Mouse (Mus musculus) lung, postnatal 10 days (tissue): ENCODE measurements around the gene Ccdc57.
"Not testable (repeated sequence)": the region's sequence is repeated elsewhere in the genome, so short reads cannot be mapped to it uniquely, and the experiment has no call there.

Experiments used
- DNase-seq: peaks from one replicate; pipeline ENCODE4 v3.0.0; 2021

Gene Ccdc57

GRCm38 (mm10) chr11:120902487-120903142 is 30.1 kb downstream of the Ccdc57 start:
- DNase-seq: peak; percentile 35

- no peak for DNase-seq
Observed at GRCm38 (mm10) chr11:120901729-120902486, 30.8 kb downstream of the Ccdc57 start.

- peak; percentile 16 for DNase-seq
Observed at GRCm38 (mm10) chr11:120900276-120901244, 32.1 kb downstream of the Ccdc57 start.

GRCm38 (mm10) chr11:120898114-120898548 is 34.5 kb downstream of the Ccdc57 start:
- peak; percentile 63 for DNase-seq

GRCm38 (mm10) chr11:120895441-120895840 is 37.2 kb downstream of the Ccdc57 start:
- DNase-seq: no peak

GRCm38 (mm10) chr11:120894397-120894796 is 38.3 kb downstream of the Ccdc57 start:
- DNase-seq: no peak

- peak; percentile 70 for DNase-seq
Observed at GRCm38 (mm10) chr11:120889216-120889615, 43.5 kb downstream of the Ccdc57 start.

- DNase-seq: no peak
Observed at GRCm38 (mm10) chr11:120888718-120889117, 44.0 kb downstream of the Ccdc57 start.

GRCm38 (mm10) chr11:120887502-120887901 is 45.2 kb downstream of the Ccdc57 start:
- no peak for DNase-seq

- DNase-seq: no peak
Observed at GRCm38 (mm10) chr11:120886462-120886861, 46.2 kb downstream of the Ccdc57 start.

- no peak for DNase-seq
Observed at GRCm38 (mm10) chr11:120883601-120884000, 49.1 kb downstream of the Ccdc57 start.

- DNase-seq: no peak
Observed at GRCm38 (mm10) chr11:120882931-120883330, 49.7 kb downstream of the Ccdc57 start.

- peak; percentile 27 for DNase-seq
Observed at GRCm38 (mm10) chr11:120873206-120873605, 59.5 kb downstream of the Ccdc57 start.

GRCm38 (mm10) chr11:120871521-120871920 is 61.2 kb downstream of the Ccdc57 start:
- DNase-seq: no peak

GRCm38 (mm10) chr11:120865816-120866215 is 66.9 kb downstream of the Ccdc57 start:
- DNase-seq: no peak

GRCm38 (mm10) chr11:120862819-120863218 is 69.9 kb downstream of the Ccdc57 start:
- no peak for DNase-seq

- not testable (repeated sequence) for DNase-seq
Observed at GRCm38 (mm10) chr11:120855938-120856337, 76.7 kb downstream of the Ccdc57 start.

- DNase-seq: no peak
Observed at GRCm38 (mm10) chr11:120853788-120854187, 78.9 kb downstream of the Ccdc57 start.

GRCm38 (mm10) chr11:120853158-120853557 is 79.5 kb downstream of the Ccdc57 start:
- no peak for DNase-seq

- DNase-seq: peak; percentile 53
Observed at GRCm38 (mm10) chr11:120852083-120852935, 80.4 kb downstream of the Ccdc57 start.

GRCm38 (mm10) chr11:120851582-120851981 is 81.1 kb downstream of the Ccdc57 start:
- no peak for DNase-seq

GRCm38 (mm10) chr11:120851132-120851531 is 81.5 kb downstream of the Ccdc57 start:
- DNase-seq: peak; percentile 38
